Mouse (Mus musculus) neural tube, embryonic 11.5 days (tissue): ENCODE data around the gene Acsbg1. TPM values are rescaled to one million over a fixed set of nuclear protein-coding genes. Genes with fewer than 3 reads are reported as not detected.

Source experiments
- ATAC-seq: fragments of 200-750 bp; cut with Nextera tagmentation; 2 replicates; pipeline ENCODE4 v1.8.0; 2017; ENCODE audit warnings: moderate number of reproducible peaks, mild to moderate bottlenecking, moderate TSS enrichment, moderate library complexity; ENCODE audit not compliant: insufficient read depth, low FRiP score, low TSS enrichment
- DNase-seq: peaks from one replicate; pipeline ENCODE4 v3.0.0-alpha.2; 2015; ENCODE audit warnings: low spot score
- H3K27ac ChIP-seq: fragments of 300-500 bp; sonication (generic); 2 replicates; pipeline ENCODE4 v1.5.1; 2014; ENCODE audit warnings: low read depth, mild to moderate bottlenecking, low read length
- H3K27me3 ChIP-seq: fragments of 300-500 bp; sonication (generic); 2 replicates; pipeline ENCODE4 v1.6.1; 2014; ENCODE audit warnings: mild to moderate bottlenecking, low read length, mixed read lengths; ENCODE audit not compliant: control insufficient read depth, insufficient read depth
- H3K36me3 ChIP-seq: fragments of 300-500 bp; sonication (generic); 2 replicates; pipeline ENCODE4 v1.6.1; 2014; ENCODE audit warnings: mild to moderate bottlenecking, low read length, moderate library complexity, mixed read lengths; ENCODE audit not compliant: control insufficient read depth, insufficient read depth
- H3K4me1 ChIP-seq: fragments of 300-500 bp; sonication (generic); 2 replicates; pipeline ENCODE4 v1.6.1; 2014; ENCODE audit warnings: low read length, mixed read lengths; ENCODE audit not compliant: control insufficient read depth, insufficient read depth
- H3K4me2 ChIP-seq: fragments of 300-500 bp; sonication (generic); 2 replicates; pipeline ENCODE4 v1.6.1; 2014; ENCODE audit warnings: low read depth, mild to moderate bottlenecking, moderate library complexity
- H3K4me3 ChIP-seq: fragments of 300-500 bp; sonication (generic); 2 replicates; pipeline ENCODE4 v1.5.1; 2014; ENCODE audit warnings: low read depth, low read length
- H3K9ac ChIP-seq: fragments of 300-500 bp; sonication (generic); 2 replicates; pipeline ENCODE4 v1.6.1; 2014; ENCODE audit warnings: mild to moderate bottlenecking, low read length
- H3K9me3 ChIP-seq: fragments of 300-500 bp; sonication (generic); 2 replicates; pipeline ENCODE4 v1.6.1; 2016; ENCODE audit warnings: low read length; ENCODE audit not compliant: control insufficient read depth
- WGBS: fragments of 180-500 bp; shearing (Covaris S2); extraction: QIAGEN DNeasy Blood & Tissue Kit; methylation state at CpG from one replicate; pipeline ENCODE4 v1.1.7; 2014; 5-methylcytosine and 5-hydroxymethylcytosine counted together
- polyA plus RNA-seq: library from polyadenylated mRNA; unstranded; fragments of >200 nt; fragmentation: Nextera tagmentation; extraction: Ambion mirVana; gene quantifications from 2 replicates; pipeline ENCODE4 v1.2.1, GENCODE M21; 2014

The Acsbg1 gene
- polyA plus RNA-seq, 1 experiment from 2014 or later: 7.7 TPM

DNA sequence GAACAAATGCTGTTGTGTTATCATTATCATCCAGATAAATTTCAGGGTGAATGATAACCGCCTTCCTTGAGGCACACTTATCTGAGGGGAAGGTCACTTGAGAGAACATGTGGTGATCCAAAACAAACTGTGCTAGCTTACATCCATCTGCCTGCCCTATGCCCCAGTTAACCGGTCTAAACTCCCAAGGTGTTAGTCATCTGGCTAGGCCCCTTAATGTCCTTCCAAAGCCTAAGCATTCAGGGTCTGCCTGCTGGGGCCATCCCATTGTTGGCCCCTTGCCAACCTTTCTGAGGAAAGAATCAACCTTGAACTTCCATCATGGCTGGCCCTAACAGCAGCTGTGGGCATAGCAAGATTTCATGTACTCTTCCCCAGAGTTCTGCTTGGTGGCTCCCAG lies 19.5 kb downstream of the Acsbg1 start:
- WGBS: 84% methylated on average over 2 of the region's 2 CpGs
- no peaks in the 10 kb centered on the region for H3K9me3 ChIP-seq
- H3K9ac ChIP-seq: no peak overlapping the region
- no peak overlapping the region for H3K27ac ChIP-seq
- H3K4me2 ChIP-seq: no peak overlapping the region
- H3K4me3 ChIP-seq: no peak overlapping the region
- no peaks in the 10 kb centered on the region for H3K27me3 ChIP-seq
- no peaks in the 10 kb centered on the region for H3K4me1 ChIP-seq
- DNase-seq (no peak), ATAC-seq (no peak)
- H3K36me3 ChIP-seq: no peaks in the 10 kb centered on the region

GRCm38 (mm10) chr9:54641548-54641947 lies 20.1 kb downstream of the Acsbg1 start:
- Histone ChIP-seq H3K36me3 (no peaks in the 10 kb centered on the region), H3K4me3 (no peak overlapping the region), H3K4me2 (no peak overlapping the region), H3K27ac (no peak overlapping the region), H3K27me3 (no peaks in the 10 kb centered on the region), H3K9me3 (no peaks in the 10 kb centered on the region), H3K4me1 (no peaks in the 10 kb centered on the region), H3K9ac (no peak overlapping the region)
- DNase-seq: no peak
- no peak for ATAC-seq
- WGBS: 76% methylated on average over 3 of the region's 3 CpGs

DNA sequence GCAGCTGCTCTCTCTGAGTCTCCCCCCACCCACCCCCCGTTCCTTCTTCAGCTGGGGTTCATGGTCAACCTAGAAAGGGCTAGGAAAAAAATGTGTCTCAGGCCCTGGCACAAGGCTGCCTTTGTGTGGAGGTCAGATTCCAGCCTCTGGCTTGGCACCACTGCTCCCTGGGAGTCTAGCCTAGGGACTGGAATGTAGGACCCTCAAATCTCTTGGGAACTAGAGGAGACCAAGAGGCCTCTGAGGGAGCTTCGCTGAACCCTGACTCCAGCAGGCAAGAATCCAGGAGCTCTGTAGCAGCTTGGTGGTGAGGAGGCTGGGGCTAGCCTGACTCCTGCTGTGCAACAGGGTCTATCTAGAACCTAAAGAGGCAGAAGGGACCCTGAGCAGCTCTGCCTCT lies 22.5 kb downstream of the Acsbg1 start:
- WGBS: 71% methylated on average over 2 of the region's 2 CpGs
- DNase-seq: no peak
- H3K4me1 ChIP-seq: no peaks in the 10 kb centered on the region
- no peaks in the 10 kb centered on the region for H3K27me3 ChIP-seq
- H3K9me3 ChIP-seq: no peaks in the 10 kb centered on the region
- H3K4me3 ChIP-seq: no peak overlapping the region
- H3K4me2 ChIP-seq: no peak overlapping the region
- H3K27ac ChIP-seq: no peak overlapping the region
- H3K9ac ChIP-seq: no peak overlapping the region
- H3K36me3 ChIP-seq: no peaks in the 10 kb centered on the region
- ATAC-seq: no peak

DNA sequence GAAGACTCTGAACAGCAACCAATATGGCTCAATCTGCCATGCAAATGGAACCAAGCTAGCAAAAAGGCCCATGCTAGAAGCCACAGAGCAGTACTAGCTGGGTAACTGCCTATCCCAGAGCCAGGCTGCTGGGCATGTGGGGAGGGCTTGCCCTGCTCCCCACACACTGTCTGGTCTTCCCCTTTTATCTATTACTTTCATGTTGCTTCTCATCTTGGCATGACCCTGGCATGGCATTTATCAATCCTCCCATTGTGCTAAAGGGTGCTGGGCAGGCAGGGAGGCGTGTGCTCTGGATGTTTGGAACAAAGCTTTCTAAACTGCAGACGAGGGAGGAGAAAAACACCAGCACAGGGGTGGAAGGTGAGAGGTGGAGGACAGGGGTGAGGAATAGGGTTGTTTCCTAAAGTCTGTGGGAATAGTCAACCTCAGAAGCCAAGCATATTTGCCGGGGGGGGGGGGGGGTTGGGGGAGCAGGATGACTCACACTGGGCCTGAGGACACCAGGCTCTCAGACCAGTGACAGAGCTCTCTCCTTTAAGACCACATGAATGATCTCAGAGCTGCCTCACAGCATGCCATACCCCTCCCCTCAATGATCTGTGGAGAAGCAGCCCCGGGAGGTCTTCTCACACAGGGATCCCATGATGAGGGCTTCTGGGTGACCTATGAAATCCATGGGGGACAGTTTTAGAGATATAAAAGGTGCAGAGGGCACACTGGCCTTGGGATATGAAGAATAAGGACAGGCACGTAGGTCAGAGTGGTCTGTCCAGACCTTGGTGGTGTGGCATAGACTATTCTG lies 24.0 kb downstream of the Acsbg1 start:
- H3K9me3 ChIP-seq: no peaks in the 10 kb centered on the region
- no peaks in the 10 kb centered on the region for H3K27me3 ChIP-seq
- no peaks in the 10 kb centered on the region for H3K4me1 ChIP-seq
- no peak overlapping the region for H3K4me3 ChIP-seq
- no peak overlapping the region for H3K9ac ChIP-seq
- no peak overlapping the region for H3K4me2 ChIP-seq
- H3K27ac ChIP-seq: no peak overlapping the region
- H3K36me3 ChIP-seq: no peaks in the 10 kb centered on the region
- WGBS: 52% methylated on average over 5 of the region's 5 CpGs
- DNase-seq (no peak), ATAC-seq (no peak)

DNA sequence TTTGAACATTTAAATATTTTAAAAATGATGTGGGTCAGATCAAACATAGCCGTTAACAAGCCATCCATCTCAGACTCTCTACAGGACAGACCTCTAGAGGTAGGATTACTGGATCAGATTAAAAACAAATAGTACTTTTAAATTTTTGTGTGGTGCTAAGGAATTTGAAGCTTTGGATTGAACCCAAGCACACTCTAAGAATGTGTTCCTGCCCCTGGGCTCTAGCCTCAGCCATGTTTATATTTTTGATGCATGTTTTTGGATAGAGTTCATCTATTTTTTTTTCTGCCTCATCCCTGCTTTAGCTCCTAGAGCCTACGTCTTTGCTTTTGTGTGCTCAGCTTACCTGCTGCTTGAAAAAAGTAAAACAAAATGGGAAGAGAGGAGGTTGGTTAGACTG lies 28.3 kb downstream of the Acsbg1 start:
- Histone ChIP-seq H3K4me2 (no peak overlapping the region), H3K27me3 (no peaks in the 10 kb centered on the region), H3K9ac (no peak overlapping the region), H3K4me1 (no peaks in the 10 kb centered on the region), H3K27ac (no peak overlapping the region), H3K4me3 (no peak overlapping the region), H3K9me3 (no peaks in the 10 kb centered on the region), H3K36me3 (no peaks in the 10 kb centered on the region)
- no peak for ATAC-seq
- WGBS: 85% methylated on average over 2 of the region's 2 CpGs
- no peak for DNase-seq

DNA sequence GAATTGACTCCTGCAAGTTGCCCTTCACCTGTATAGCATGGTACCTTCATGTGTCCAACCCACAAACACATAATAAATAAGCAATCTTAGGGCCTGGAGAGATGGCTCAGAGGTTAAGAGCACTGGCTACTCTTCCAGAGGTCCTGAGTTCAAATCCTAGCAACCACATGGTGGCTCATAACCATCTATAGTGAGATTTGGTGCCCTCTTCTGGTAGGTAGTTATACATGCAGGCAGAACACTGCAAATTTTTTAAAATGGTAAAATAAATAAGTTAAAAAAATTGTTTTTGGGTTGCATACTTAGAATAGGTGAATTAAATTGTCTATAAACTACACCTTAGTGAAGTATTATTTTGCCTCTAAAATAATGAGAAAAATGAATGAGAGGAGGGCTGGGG lies 30.8 kb downstream of the Acsbg1 start:
- H3K4me2 ChIP-seq: no peak overlapping the region
- no peaks in the 10 kb centered on the region for H3K9me3 ChIP-seq
- no peaks in the 10 kb centered on the region for H3K27me3 ChIP-seq
- H3K4me1 ChIP-seq: no peaks in the 10 kb centered on the region
- no peak overlapping the region for H3K9ac ChIP-seq
- no peak overlapping the region for H3K27ac ChIP-seq
- H3K4me3 ChIP-seq: no peak overlapping the region
- H3K36me3 ChIP-seq: no peaks in the 10 kb centered on the region
- ATAC-seq (no peak), DNase-seq (no peak)

- no peaks in the 10 kb centered on the region for H3K9me3 ChIP-seq
- WGBS: 85% methylated on average over 5 of the region's 5 CpGs
- DNase-seq: no peak
These were observed 31.9 kb downstream of the Acsbg1 start for GRCm38 (mm10) chr9:54629613-54630261.

GRCm38 (mm10) chr9:54628752-54629151 lies 32.9 kb downstream of the Acsbg1 start:
- 92% methylated on average over 4 of the region's 4 CpGs for WGBS
- H3K27ac ChIP-seq: no peak overlapping the region
- no peak overlapping the region for H3K4me3 ChIP-seq
- no peak for DNase-seq
- H3K27me3 ChIP-seq: no peaks in the 10 kb centered on the region
- no peak for ATAC-seq
- H3K36me3 ChIP-seq: no peaks in the 10 kb centered on the region
- no peaks in the 10 kb centered on the region for H3K4me1 ChIP-seq
- H3K9me3 ChIP-seq: no peaks in the 10 kb centered on the region
- no peak overlapping the region for H3K9ac ChIP-seq
- no peak overlapping the region for H3K4me2 ChIP-seq

More at GRCm38 (mm10) chr9:54629613-54630261, 31.9 kb downstream of the Acsbg1 start:
- H3K4me3 ChIP-seq: no peak overlapping the region
- H3K9ac ChIP-seq: no peak overlapping the region
- no peak overlapping the region for H3K4me2 ChIP-seq
- H3K27ac ChIP-seq: no peak overlapping the region
- H3K36me3 ChIP-seq: no peaks in the 10 kb centered on the region
- H3K27me3 ChIP-seq: no peaks in the 10 kb centered on the region
- no peak for ATAC-seq
- no peaks in the 10 kb centered on the region for H3K4me1 ChIP-seq

DNA sequence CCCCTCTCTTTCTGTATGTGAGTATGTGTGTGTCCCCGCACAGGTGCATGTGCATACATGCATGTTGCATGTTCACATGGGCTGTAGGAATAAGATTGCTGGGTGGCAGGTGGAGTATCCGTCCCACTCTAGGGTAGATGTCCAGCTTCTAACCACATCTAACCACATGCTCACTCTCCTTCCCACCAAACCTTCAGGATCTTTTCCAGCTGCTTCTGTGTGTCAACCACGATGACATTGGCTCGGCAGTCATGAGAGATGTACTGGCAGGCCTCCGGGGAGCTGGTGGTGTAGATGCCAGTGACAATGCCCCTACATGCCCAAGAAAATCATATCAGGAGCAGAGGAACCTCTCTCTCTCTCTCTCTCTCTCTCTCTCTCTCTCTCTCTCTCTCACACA lies 34.4 kb downstream of the Acsbg1 start:
- 89% methylated on average over 5 of the region's 5 CpGs for WGBS
- H3K4me2 ChIP-seq: no peak overlapping the region
- no peaks in the 10 kb centered on the region for H3K27me3 ChIP-seq
- H3K9ac ChIP-seq: no peak overlapping the region
- no peak overlapping the region for H3K4me3 ChIP-seq
- no peak for DNase-seq
- H3K4me1 ChIP-seq: no peaks in the 10 kb centered on the region
- ATAC-seq: no peak
- no peaks in the 10 kb centered on the region for H3K9me3 ChIP-seq
- no peaks in the 10 kb centered on the region for H3K36me3 ChIP-seq
- H3K27ac ChIP-seq: no peak overlapping the region
